Mouse (Mus musculus) ES-E14 (cell line): Measurements from ENCODE around the gene Hrnr. TPM values are rescaled to one million over a fixed set of nuclear protein-coding genes. Genes with fewer than 3 reads are reported as not detected.
A peak's percentile ranks its signal among the peaks of the same experiment; 100 is the strongest.

Experiments used
- DNase-seq: peaks from one replicate; pipeline ENCODE4 v3.0.0-alpha.2; 2013; ENCODE audit warnings: low read depth, low spot score
- H3K27ac ChIP-seq: 2 replicates; pipeline ENCODE4 v1.5.1; 2012; ENCODE audit warnings: low read depth, mild to moderate bottlenecking, low read length, moderate library complexity, mixed read lengths; ENCODE audit not compliant: poor library complexity, insufficient read depth, severe bottlenecking
- H3K36me3 ChIP-seq: 2 replicates; pipeline ENCODE4 v1.6.1; 2012; ENCODE audit warnings: mild to moderate bottlenecking, low read length, moderate library complexity, mixed read lengths; ENCODE audit not compliant: control insufficient read depth, poor library complexity, insufficient read depth, severe bottlenecking
- H3K4me1 ChIP-seq, 2 experiments: fragments of 150-350 bp in 1 of 2; sonication (generic) in 1 of 2; 2 replicates each; pipeline ENCODE4 v1.6.1; 2012; ENCODE audit warnings: low read length in 2 of 2, mild to moderate bottlenecking in 1 of 2, mixed read lengths in 1 of 2; ENCODE audit not compliant: control insufficient read depth in 2 of 2, insufficient read depth in 2 of 2, poor library complexity in 1 of 2
- H3K4me3 ChIP-seq, 2 experiments: fragments of 150-350 bp in 1 of 2; sonication (generic) in 1 of 2; 2 replicates each; pipeline ENCODE4 v1.5.1; 2012; ENCODE audit warnings: low read length in 2 of 2, low read depth in 1 of 2, mild to moderate bottlenecking in 1 of 2, mixed read lengths in 1 of 2; ENCODE audit not compliant: insufficient read depth in 1 of 2, poor library complexity in 1 of 2, severe bottlenecking in 1 of 2
- H3K9ac ChIP-seq: 2 replicates; pipeline ENCODE4 v1.6.1; 2012; ENCODE audit warnings: low read depth, mild to moderate bottlenecking, low read length, mixed read lengths; ENCODE audit not compliant: poor library complexity, insufficient read depth, severe bottlenecking
- H3K9me3 ChIP-seq: fragments of 150-350 bp; sonication (generic); 2 replicates; pipeline ENCODE4 v1.6.1; 2012; ENCODE audit warnings: low read depth, mild to moderate bottlenecking, low read length; ENCODE audit not compliant: control insufficient read depth, insufficient read depth
- CHD2 ChIP-seq: IDR thresholded peaks from 2 replicates; pipeline ENCODE4 v1.6.1; 2014; ENCODE audit warnings: mild to moderate bottlenecking, low read depth, low read length, inconsistent platforms
- HCFC1 ChIP-seq: IDR thresholded peaks from 2 replicates; pipeline ENCODE4 v1.6.1; 2012; ENCODE audit warnings: low read length, inconsistent platforms, borderline replicate concordance; ENCODE audit not compliant: insufficient read depth
- MAFK ChIP-seq: IDR thresholded peaks from 2 replicates; pipeline ENCODE4 v1.6.1; 2014; ENCODE audit warnings: mild to moderate bottlenecking, low read depth, low read length, inconsistent platforms; ENCODE audit not compliant: insufficient read depth
- ZC3H11A ChIP-seq: IDR thresholded peaks from 2 replicates; pipeline ENCODE4 v1.6.1; 2012; ENCODE audit warnings: low read depth, mild to moderate bottlenecking, inconsistent platforms, low read length, borderline replicate concordance
- ZNF384 ChIP-seq: IDR thresholded peaks from 2 replicates; pipeline ENCODE4 v1.6.1; 2012; ENCODE audit warnings: low read depth, low read length, inconsistent platforms
- in situ Hi-C, 2 experiments: fragments of 600-800 bp; cut with MboI; formaldehyde crosslinking; loops; one replicate each; pipeline ENCODE4 v1.15.1; 2025; ENCODE audit warnings: low sequenced_read_pairs in 2 of 2, inconsistent platforms in 1 of 2; ENCODE audit not compliant: unreplicated experiment in 2 of 2
- total RNA-seq: library from RNA; depleted of rRNA; stranded (reverse); fragments of 300-350 nt; gene quantifications from 2 replicates; pipeline ENCODE4 v1.2.3, GENCODE M21; 2012

Gene Hrnr
- total RNA-seq, 1 experiment, result not detected

GRCm38 (mm10) chr3:93346896-93347295 is 27.3 kb downstream of the Hrnr start:
- DNase-seq, result no peak
- H3K4me1 ChIP-seq, result no peaks in the 10 kb centered on the region
- H3K9me3 ChIP-seq, result no peaks in the 10 kb centered on the region
- TF ChIP-seq ZNF384, result no peak
- TF ChIP-seq CHD2, result no peak
- no peak for TF ChIP-seq MAFK
- no peak for TF ChIP-seq HCFC1
- no peak overlapping the region for H3K9ac ChIP-seq
- H3K4me3 ChIP-seq, result no peak overlapping the region
- in situ Hi-C loops, result no loop called here
- H3K27ac ChIP-seq, result no peak overlapping the region
- no peaks in the 10 kb centered on the region for H3K36me3 ChIP-seq

GRCm38 (mm10) chr3:93360045-93360444 is 40.5 kb downstream of the Hrnr start:
- no peak overlapping the region for H3K27ac ChIP-seq
- H3K9me3 ChIP-seq, result no peaks in the 10 kb centered on the region
- peak; percentile 26 for DNase-seq
- no peak overlapping the region for H3K4me3 ChIP-seq
- H3K36me3 ChIP-seq, result no peaks in the 10 kb centered on the region
- no peak overlapping the region for H3K9ac ChIP-seq
- TF ChIP-seq CHD2 (no peak), ZNF384 (no peak), MAFK (no peak), HCFC1 (no peak), ZC3H11A (peak; percentile 18; the same call in 1 of the 2 replicates)
- in situ Hi-C loops, result loop anchor here (5.0 to 10.0 kb wide), 3 partner anchors 47 to 135 kb away; no protein-coding TSS in a partner anchor
- H3K4me1 ChIP-seq, result no peaks in the 10 kb centered on the region; a peak in 1 of 4 replicates

GRCm38 (mm10) chr3:93361933-93362574 is 42.5 kb downstream of the Hrnr start:
- TF ChIP-seq HCFC1 (no peak), MAFK (no peak), CHD2 (no peak), ZNF384 (no peak), ZC3H11A (peak; percentile 84)
- in situ Hi-C loops, result loop anchor here (5.0 to 10.0 kb wide), 3 partner anchors 45 to 133 kb away; no protein-coding TSS in a partner anchor
- Histone ChIP-seq H3K9ac (no peak overlapping the region), H3K27ac (no peak overlapping the region), H3K4me3 (no peak overlapping the region), H3K9me3 (no peaks in the 10 kb centered on the region), H3K4me1 (no peaks in the 10 kb centered on the region; a peak in 1 of 4 replicates), H3K36me3 (no peaks in the 10 kb centered on the region)
- peak; percentile 25 for DNase-seq

DNA sequence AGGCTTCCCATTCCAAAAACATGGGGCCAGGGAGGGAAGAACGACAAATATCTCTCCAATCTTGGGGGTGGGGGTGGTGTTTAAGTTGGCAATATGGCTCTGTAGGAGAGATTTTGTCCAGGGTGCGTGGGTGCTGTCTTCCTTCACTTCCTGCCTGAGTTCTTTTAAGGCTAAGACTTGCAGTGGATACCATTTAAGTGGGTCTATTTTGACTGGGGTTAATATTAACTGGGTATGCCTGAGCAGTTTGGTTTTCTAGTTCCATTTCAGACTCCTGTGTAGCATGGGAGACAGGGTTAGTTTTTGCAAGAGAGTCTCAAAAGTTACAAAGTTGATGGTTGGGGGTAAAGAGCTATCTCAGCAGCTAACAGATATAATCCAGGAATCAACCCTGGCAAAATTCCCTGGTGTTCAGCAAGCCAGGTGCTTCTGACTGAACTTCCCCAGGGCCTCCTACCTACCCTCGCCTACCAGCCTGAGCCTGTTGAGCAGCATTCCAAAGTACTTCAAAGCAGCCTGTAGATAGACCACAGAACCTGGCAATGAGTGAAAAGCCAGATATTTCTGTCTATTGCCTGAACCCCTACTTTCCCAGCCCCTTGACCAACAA is 47.5 kb downstream of the Hrnr start:
- no peak for DNase-seq
- in situ Hi-C loops, result loop anchor here in 1 of 2 experiments (10.0 kb wide), 1 partner anchor 128 kb away; no protein-coding TSS in a partner anchor

More for the DNA sequence above, 47.5 kb downstream of the Hrnr start:
- Histone ChIP-seq H3K27ac (no peak overlapping the region), H3K9ac (no peak overlapping the region), H3K36me3 (no peaks in the 10 kb centered on the region), H3K4me1 (no peaks in the 10 kb centered on the region; a peak in 1 of 4 replicates), H3K9me3 (no peaks in the 10 kb centered on the region), H3K4me3 (no peak overlapping the region)
- no peak for TF ChIP-seq ZNF384
- no peak for TF ChIP-seq MAFK
- TF ChIP-seq ZC3H11A, result no peak
- TF ChIP-seq CHD2, result no peak
- TF ChIP-seq HCFC1, result no peak
